Mouse (Mus musculus) erythroblast, embryonic 14.5 days (primary cell): ENCODE data around the gene Tex101.

Experiments
- GATA1 ChIP-seq: IDR thresholded peaks from 2 replicates; pipeline ENCODE4 v1.6.1; 2012; ENCODE audit warnings: low read length, inconsistent platforms, mixed read lengths
- TAL1 ChIP-seq: IDR thresholded peaks from 3 replicates; pipeline ENCODE4 v1.6.1; 2012; ENCODE audit warnings: low read length, inconsistent platforms, mixed read lengths

DNA sequence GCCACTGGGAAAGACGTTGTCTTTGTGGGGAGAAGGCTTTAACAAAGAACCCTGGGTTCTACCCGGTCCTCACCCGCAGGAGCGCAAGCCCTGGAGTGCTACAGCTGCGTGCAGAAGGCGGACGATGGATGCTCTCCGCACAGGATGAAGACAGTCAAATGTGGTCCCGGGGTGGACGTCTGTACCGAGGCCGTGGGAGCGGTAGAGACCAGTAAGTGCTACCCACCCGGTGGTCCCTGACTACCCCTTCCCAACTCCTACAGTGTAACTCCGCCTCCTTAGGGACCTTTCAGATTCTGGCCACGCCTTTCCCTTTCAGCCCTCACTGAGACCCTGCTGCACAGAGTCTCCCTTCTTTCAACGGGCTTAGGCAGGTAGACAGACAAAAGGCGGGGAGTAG is 39.4 kb downstream of the Tex101 start:
- TF ChIP-seq TAL1: no peak
- no peak for TF ChIP-seq GATA1
